Mouse (Mus musculus): ENCODE results near the gene Dnmbp. TPM values are rescaled to one million over a fixed set of nuclear protein-coding genes. Genes with fewer than 3 reads are reported as not detected.

Dnmbp gene
- polyA plus RNA-seq, 1 experiment from 2014 or later: 14.2 TPM

DNA sequence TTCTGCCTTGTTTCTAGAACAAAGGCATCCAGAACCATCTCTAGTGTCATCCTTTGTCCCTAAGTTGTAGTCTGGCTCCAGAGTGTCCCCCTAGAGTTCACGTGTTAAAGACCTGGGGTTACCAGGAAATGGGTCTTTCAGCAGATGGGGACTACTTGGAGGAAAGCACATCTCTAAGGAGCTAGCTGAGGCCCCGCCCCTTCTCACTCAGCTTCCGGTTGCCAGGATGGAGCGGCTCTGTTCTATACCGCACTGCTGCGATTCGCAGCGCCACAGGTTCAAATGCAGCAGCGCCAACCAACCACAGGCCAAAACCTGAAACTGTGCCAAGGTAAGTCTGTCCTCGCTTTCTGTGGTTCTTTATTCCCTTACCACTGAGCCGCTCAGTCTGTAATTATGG, 65.6 kb downstream of the Dnmbp start:
- H3K4me1 ChIP-seq (replicated peaks; ENCODE audit: control insufficient read depth, insufficient read depth): no peaks in the 10 kb centered on the region
- no peak overlapping the region for H3K4me3 ChIP-seq (ENCODE audit: low read depth, low read length)
- H3K36me3 ChIP-seq (ENCODE audit: control insufficient read depth, insufficient read depth, low read length): peaks cover 22% of the 10 kb centered on the region
- H3K4me2 ChIP-seq (replicated peaks; ENCODE audit: low read depth): no peak overlapping the region
- no peak for DNase-seq (ENCODE audit: low spot score)
- no peaks in the 10 kb centered on the region for H3K9me3 ChIP-seq (ENCODE audit: control insufficient read depth, low read length)
- ATAC-seq (ENCODE audit: low FRiP score, low TSS enrichment): no peak
- TF ChIP-seq EP300 (optimal IDR thresholded peaks at IDR 0.05) (no peak), CTCF (IDR thresholded peaks at IDR 0.05; ENCODE audit: low read depth) (no peak)
- no peaks in the 10 kb centered on the region for H3K27me3 ChIP-seq (ENCODE audit: control insufficient read depth, insufficient read depth, low read length)
- WGBS: 92% methylated on average over 11 of the region's 11 CpGs
- no peak overlapping the region for H3K9ac ChIP-seq (ENCODE audit: low read length)
- H3K27ac ChIP-seq (replicated peaks): no peak overlapping the region

- no peak overlapping the region for H3K27ac ChIP-seq (replicated peaks)
- 86% methylated on average over 4 of the region's 4 CpGs for WGBS
- no peak for DNase-seq (ENCODE audit: low spot score)
- H3K36me3 ChIP-seq (ENCODE audit: control insufficient read depth, insufficient read depth, low read length): peaks cover 36% of the 10 kb centered on the region
- no peak overlapping the region for H3K4me3 ChIP-seq (ENCODE audit: low read depth, low read length)
- no peaks in the 10 kb centered on the region for H3K4me1 ChIP-seq (replicated peaks; ENCODE audit: control insufficient read depth, insufficient read depth)
- no peak overlapping the region for H3K4me2 ChIP-seq (replicated peaks; ENCODE audit: low read depth)
- H3K9ac ChIP-seq (ENCODE audit: low read length): no peak overlapping the region
- no peaks in the 10 kb centered on the region for H3K27me3 ChIP-seq (ENCODE audit: control insufficient read depth, insufficient read depth, low read length)
- H3K9me3 ChIP-seq (ENCODE audit: control insufficient read depth, low read length): no peaks in the 10 kb centered on the region
- ATAC-seq (ENCODE audit: low FRiP score, low TSS enrichment): no peak
- TF ChIP-seq CTCF (IDR thresholded peaks at IDR 0.05; ENCODE audit: low read depth): no peak
- no peak for TF ChIP-seq EP300 (optimal IDR thresholded peaks at IDR 0.05)
Observed at GRCm38 (mm10) chr19:43870418-43870817, 69.6 kb downstream of the Dnmbp start.

- H3K4me1 ChIP-seq (replicated peaks; ENCODE audit: control insufficient read depth, insufficient read depth): no peaks in the 10 kb centered on the region
- H3K27me3 ChIP-seq (ENCODE audit: control insufficient read depth, insufficient read depth, low read length): no peaks in the 10 kb centered on the region
- H3K9ac ChIP-seq (ENCODE audit: low read length): no peak overlapping the region
- no peak overlapping the region for H3K4me2 ChIP-seq (replicated peaks; ENCODE audit: low read depth)
- no peak overlapping the region for H3K4me3 ChIP-seq (ENCODE audit: low read depth, low read length)
- WGBS: 53% methylated on average over 6 of the region's 6 CpGs
- DNase-seq (ENCODE audit: low spot score): peak; percentile 86
- peaks cover 35% of the 10 kb centered on the region for H3K36me3 ChIP-seq (ENCODE audit: control insufficient read depth, insufficient read depth, low read length)
- TF ChIP-seq CTCF (IDR thresholded peaks at IDR 0.05; ENCODE audit: low read depth) (peak; percentile 71), EP300 (optimal IDR thresholded peaks at IDR 0.05) (no peak)
- no peaks in the 10 kb centered on the region for H3K9me3 ChIP-seq (ENCODE audit: control insufficient read depth, low read length)
- ATAC-seq (ENCODE audit: low FRiP score, low TSS enrichment): peak; percentile 92
- H3K27ac ChIP-seq (replicated peaks): no peak overlapping the region
Observed at GRCm38 (mm10) chr19:43857347-43857746, 82.6 kb downstream of the Dnmbp start.

DNA sequence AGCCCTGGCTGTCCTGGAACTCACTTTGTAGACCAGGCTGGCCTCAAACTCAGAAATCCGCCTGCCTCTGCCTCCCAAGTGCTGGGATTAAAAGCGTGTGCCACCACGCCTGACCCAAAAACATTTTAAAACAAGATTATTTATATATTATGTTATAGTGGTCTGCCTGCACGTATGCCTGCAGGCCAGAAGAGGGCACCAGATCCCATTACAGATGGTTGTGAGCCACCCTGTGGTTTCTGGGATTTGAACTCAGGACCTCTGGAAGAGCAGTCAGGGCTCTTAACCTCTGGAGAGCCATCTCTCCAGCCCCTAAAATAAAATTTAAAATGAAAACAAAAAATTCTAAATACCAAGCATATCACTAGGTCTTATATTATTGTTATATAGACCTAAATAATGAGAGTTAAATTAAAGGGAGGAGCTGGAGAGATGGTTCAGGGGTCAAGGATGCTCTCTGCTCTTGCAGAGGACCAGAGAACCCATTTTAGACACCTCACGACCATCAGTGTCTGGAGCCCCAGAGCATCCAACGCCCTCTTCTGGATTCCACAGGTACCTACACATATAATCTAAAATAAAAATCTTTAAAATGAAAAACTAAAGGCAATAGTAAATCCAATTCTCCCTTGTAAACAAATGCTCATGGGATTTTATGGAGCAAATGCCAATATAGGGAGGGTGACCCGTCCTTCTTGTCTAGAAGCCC, 87.0 kb downstream of the Dnmbp start:
- no peaks in the 10 kb centered on the region for H3K27me3 ChIP-seq (ENCODE audit: control insufficient read depth, insufficient read depth, low read length)
- WGBS: 77% methylated on average over 7 of the region's 7 CpGs
- DNase-seq (ENCODE audit: low spot score) (no peak), ATAC-seq (ENCODE audit: low FRiP score, low TSS enrichment) (no peak)
- peak; percentile 71 for TF ChIP-seq CTCF (IDR thresholded peaks at IDR 0.05; ENCODE audit: low read depth)
- no peak for TF ChIP-seq EP300 (optimal IDR thresholded peaks at IDR 0.05)
- no peak overlapping the region for H3K9ac ChIP-seq (ENCODE audit: low read length)
- H3K36me3 ChIP-seq (ENCODE audit: control insufficient read depth, insufficient read depth, low read length): peaks cover 53% of the 10 kb centered on the region
- H3K4me2 ChIP-seq (replicated peaks; ENCODE audit: low read depth): no peak overlapping the region
- no peaks in the 10 kb centered on the region for H3K9me3 ChIP-seq (ENCODE audit: control insufficient read depth, low read length)
- H3K4me3 ChIP-seq (ENCODE audit: low read depth, low read length): no peak overlapping the region
- no peak overlapping the region for H3K27ac ChIP-seq (replicated peaks)
- H3K4me1 ChIP-seq (replicated peaks; ENCODE audit: control insufficient read depth, insufficient read depth): no peaks in the 10 kb centered on the region

DNA sequence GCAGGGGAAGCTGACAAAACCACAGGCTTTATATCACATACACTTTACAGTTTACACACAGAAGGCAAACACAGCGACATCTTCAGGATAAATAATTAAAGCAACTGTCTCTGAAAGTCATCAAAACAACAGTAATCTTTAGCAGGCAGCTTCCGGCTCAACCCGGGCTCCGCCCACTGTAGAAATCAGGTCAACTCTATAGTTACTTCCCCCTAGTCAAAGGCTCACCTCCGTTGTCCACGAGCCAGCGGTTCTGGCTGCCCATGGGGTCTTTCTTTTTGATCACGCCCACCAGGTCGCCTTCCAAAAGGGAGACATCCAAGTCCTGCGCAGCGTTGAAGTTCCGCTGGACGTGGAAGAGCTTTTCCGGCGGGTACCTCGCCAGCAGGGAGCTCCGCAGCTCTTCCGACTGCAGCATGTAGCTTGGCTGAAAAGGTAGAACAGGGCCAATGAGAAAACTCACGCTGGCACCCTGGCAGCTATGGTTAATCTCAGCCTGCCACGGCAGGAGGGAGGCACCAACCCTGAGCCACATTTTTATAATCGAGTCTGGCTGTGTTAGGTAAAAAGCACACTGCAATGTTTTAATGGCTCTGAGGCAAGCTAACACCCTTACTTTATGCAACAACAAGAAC, 87.9 kb downstream of the Dnmbp start:
- ATAC-seq (ENCODE audit: low FRiP score, low TSS enrichment) (no peak), DNase-seq (ENCODE audit: low spot score) (no peak)
- Histone ChIP-seq H3K9ac (ENCODE audit: low read length) (no peak overlapping the region), H3K27me3 (ENCODE audit: control insufficient read depth, insufficient read depth, low read length) (no peaks in the 10 kb centered on the region), H3K4me2 (replicated peaks; ENCODE audit: low read depth) (no peak overlapping the region), H3K9me3 (ENCODE audit: control insufficient read depth, low read length) (no peaks in the 10 kb centered on the region), H3K36me3 (ENCODE audit: control insufficient read depth, insufficient read depth, low read length) (peaks cover 60% of the 10 kb centered on the region), H3K4me1 (replicated peaks; ENCODE audit: control insufficient read depth, insufficient read depth) (no peaks in the 10 kb centered on the region), H3K4me3 (ENCODE audit: low read depth, low read length) (no peak overlapping the region), H3K27ac (replicated peaks) (no peak overlapping the region)
- 80% methylated on average over 21 of the region's 21 CpGs for WGBS
- TF ChIP-seq CTCF (IDR thresholded peaks at IDR 0.05; ENCODE audit: low read depth) (no peak), EP300 (optimal IDR thresholded peaks at IDR 0.05) (no peak)

DNA sequence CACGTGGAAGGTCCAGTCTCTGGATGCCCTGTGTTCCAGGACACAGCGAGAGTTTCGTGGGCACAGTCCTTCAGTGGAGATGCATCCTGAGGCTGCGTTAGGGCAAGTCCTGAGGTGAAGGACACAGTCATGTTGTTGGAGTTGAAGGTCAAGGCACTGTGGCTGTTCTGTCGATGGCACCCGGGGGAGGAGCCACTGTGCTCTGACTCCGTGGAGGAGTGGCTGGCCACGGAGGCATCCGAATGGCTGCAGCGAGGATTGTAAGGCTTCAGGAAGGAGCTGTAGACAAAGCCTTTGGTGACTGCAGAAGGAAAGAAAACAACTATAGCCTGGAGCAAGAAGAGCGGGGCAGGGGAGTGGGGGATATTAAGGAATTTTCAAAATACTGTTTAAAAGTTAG, 90.0 kb downstream of the Dnmbp start:
- no peaks in the 10 kb centered on the region for H3K4me1 ChIP-seq (replicated peaks; ENCODE audit: control insufficient read depth, insufficient read depth)
- DNase-seq (ENCODE audit: low spot score) (no peak), ATAC-seq (ENCODE audit: low FRiP score, low TSS enrichment) (no peak)
- H3K36me3 ChIP-seq (ENCODE audit: control insufficient read depth, insufficient read depth, low read length): peaks cover 49% of the 10 kb centered on the region
- H3K9me3 ChIP-seq (ENCODE audit: control insufficient read depth, low read length): no peaks in the 10 kb centered on the region
- H3K9ac ChIP-seq (ENCODE audit: low read length): 0 out of 2 replicates have a peak overlapping the region, but pooled peaks have one; percentile 2
- no peak overlapping the region for H3K4me2 ChIP-seq (replicated peaks; ENCODE audit: low read depth)
- 93% methylated on average over 11 of the region's 11 CpGs for WGBS
- no peak overlapping the region for H3K27ac ChIP-seq (replicated peaks)
- no peaks in the 10 kb centered on the region for H3K27me3 ChIP-seq (ENCODE audit: control insufficient read depth, insufficient read depth, low read length)
- no peak overlapping the region for H3K4me3 ChIP-seq (ENCODE audit: low read depth, low read length)
- no peak for TF ChIP-seq EP300 (optimal IDR thresholded peaks at IDR 0.05)
- TF ChIP-seq CTCF (IDR thresholded peaks at IDR 0.05; ENCODE audit: low read depth): no peak
